Mouse (Mus musculus) layer of hippocampus, adult 8-10 months (tissue): ENCODE results near the gene Cdk14. TPM values are rescaled to one million over a fixed set of nuclear protein-coding genes. Genes with fewer than 3 reads are reported as not detected.
"Not testable (repeated sequence)": the region's sequence is repeated elsewhere in the genome, so short reads cannot be mapped to it uniquely, and the experiment has no call there.

Experiments used
- DNase-seq, 2 experiments: peaks; one replicate each; pipeline ENCODE4 v3.0.0; 2022; ENCODE audit warnings: low spot score in 2 of 2
- total RNA-seq, 4 experiments: library from RNA; stranded (reverse); gene quantifications; 2 replicates each; pipeline ENCODE4 v1.2.4; 2022

Cdk14 gene
- total RNA-seq, 4 experiments from 2014 or later = 243 to 267 (median 257) TPM

DNA sequence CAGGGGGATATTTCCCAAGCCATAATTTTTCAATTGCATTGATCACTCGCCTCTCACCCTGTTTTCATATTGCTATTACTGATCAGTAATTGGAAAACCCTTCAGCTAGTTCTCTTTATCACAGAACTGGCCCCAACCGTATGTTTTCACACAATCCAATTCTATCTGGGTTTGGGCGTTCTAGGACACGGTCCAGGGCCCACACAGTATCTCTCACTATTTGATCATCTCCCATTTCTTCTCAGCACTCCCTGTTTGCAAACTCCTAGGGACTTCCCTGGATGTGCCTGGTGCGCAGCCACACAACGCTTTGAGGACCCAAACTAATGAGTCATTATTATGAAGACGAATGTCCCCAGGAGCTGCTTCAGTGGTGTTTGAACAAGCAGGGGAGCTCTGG is 502.4 kb downstream of the Cdk14 start:
- DNase-seq = peak in 1 of 2 experiments; percentile 38

DNA sequence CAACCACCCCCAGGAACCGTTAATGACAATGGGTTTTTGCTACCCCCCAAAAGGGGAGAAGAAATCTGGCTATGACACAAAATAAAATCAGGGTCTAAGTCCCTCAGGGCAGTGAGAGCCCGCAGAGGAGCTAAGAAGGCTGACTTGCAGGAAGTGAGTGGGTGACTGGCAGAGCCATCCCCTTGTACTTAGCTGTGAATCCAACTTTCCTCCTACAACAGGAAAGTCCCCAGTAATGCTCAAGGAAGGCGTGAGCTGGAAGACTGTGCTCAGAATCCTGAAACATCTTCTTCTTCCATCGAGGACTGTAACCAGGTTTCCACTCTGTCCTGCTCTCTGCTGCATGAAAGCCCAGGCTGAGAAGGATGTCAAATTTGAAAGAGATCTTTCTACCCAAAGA is 502.8 kb downstream of the Cdk14 start:
- no peak for DNase-seq

- peak in 1 of 2 experiments; percentile 24 for DNase-seq
These were observed 503.5 kb downstream of the Cdk14 start for GRCm38 (mm10) chr5:4916390-4917273.

DNA sequence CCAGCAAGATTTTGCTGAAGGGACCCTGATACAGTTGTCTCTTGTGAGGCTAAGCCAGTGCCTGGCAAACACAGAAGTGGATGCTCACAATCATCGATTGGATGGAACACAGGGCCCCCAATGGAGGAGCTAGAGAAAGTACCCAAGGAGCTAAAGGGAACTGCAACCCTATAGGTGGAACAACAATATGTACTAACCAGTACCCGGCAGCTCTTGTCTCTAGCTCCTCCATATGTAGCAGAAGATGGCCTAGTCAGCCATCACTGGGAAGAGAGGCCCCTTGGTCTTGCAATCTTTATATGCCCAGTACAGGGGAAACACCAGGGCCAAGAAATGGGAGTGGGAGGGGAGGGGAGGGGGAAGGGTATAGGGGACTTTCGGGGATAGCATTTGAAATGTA is 515.2 kb downstream of the Cdk14 start:
- DNase-seq = not testable (repeated sequence)

- no peak for DNase-seq
These were observed 521.9 kb downstream of the Cdk14 start for GRCm38 (mm10) chr5:4898241-4898640.

DNA sequence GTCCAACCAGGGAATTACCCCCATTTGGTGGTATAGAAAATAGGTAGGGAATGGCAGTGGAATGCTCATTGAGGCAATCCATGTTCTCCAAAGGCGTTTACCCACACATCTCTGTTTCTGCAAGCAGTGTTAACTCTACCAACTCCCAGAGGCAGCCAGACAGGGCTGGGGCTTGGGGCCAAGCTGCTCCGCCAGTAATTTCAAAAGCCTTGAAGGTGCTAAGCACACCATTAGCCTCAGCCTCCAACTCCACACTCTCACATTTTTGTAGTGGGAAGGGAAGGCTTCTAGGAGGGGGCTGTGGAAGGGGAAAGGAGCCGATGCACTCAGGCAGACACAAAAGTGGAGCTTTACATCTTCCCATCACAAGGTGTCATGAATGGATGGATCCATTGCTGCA is 525.1 kb downstream of the Cdk14 start:
- no peak for DNase-seq

- no peak for DNase-seq
These were observed 526.3 kb downstream of the Cdk14 start for GRCm38 (mm10) chr5:4893852-4894207.

DNA sequence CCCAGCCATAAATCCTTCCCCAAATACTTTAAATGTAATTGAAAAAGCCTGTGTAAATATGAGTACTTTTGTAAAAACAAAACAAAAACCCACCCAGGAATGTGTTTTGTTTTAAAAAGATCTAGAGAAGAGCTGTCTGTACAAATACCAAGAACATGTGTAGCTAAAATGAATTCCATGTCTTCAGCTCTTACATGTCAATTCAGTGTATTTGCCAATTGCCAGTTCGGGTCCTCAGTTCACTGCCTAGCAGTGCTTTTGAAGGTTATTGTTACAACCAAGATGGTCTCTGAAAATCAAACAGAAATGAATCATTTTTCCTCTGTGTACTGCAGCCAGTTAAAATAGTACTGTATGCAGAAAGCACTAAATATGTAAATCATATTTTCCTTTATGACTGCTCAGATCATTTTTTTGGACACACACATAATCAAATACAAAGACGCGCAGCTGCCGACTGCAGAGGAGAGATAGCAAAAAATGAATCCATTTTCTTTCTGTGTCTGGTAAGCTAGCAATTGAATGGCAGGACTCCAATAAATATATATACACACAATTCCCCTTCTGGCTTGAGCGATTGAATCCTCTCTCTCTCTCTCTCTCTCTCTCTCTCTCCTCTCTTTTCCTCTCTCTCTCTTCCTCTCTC is 526.8 kb downstream of the Cdk14 start:
- no peak for DNase-seq

DNA sequence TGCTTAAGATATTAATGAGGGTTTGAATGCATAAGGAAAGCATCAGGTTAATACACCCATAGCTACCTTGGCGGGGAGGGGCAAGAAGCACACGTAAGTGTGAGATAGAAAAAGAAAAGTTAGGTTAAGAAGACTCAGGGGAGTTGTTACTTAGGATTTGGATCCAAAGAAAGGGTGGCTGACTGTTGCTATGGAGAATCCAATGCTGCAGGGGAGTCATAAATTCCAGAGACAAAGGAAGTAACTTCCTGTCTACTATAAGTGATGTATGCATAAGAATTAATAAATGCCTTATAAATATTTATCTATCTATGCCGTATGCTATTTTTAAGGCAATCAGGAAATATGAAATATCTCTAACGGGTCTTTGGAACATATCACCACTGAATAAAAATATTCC is 527.4 kb downstream of the Cdk14 start:
- no peak for DNase-seq

DNA sequence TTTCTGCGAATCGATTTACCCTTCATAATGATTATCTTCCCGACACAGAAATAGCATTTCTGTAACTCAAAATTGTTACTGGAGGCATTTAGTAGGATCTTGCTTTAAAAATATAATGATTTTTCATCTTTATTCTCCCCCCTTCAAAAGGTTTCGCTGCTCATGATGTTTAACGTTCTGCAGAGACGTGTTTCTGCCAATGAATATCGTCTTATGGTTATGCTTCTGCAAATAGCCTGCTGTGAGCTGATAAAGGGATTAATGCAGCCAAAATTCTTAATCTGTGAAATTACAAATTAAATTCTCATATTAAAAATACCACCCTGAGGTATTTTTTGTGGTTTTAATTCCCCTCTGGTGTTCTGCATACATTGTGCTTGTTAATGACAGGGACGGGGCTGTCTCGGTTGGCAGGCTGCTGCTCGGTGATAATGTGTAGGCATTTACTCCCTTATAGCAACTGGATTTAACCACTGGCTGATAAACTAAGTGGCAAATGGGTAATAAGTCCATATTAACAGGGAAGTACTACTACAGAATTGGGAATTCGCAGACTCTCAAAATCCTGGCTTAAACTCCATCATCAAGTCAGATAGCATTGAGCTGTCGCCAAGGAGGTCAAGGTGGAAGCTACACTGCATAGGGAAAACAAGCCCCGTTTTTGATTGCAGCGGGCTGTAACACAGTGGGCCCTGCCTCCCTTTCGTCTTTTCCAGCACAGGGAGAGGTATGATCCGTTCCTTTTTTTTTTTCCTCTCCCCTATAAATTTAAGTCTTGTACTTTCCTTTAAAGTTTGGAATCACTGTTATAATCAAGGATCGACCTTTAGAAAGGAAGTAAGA is 528.0 kb downstream of the Cdk14 start:
- no peak for DNase-seq

DNA sequence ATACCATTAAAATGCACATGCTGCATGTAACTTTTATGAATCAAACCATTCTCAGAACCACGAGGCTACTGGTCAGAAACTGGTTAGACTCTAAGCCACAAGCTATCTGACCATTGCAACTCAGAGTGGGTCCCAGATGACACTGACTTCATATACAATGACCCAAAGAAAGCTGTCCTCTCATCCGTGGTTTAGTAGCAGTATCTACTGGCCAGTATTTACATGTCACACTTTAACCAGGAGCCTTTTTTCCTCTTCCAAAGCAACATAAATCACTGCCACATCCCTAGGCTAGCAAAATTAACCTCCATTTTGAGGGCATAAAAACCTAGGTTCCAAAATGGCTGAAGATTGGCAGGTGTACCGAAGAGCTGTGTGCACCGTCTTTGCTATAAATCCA is 533.0 kb downstream of the Cdk14 start:
- DNase-seq = no peak

GRCm38 (mm10) chr5:4882841-4883240 is 537.3 kb downstream of the Cdk14 start:
- DNase-seq = no peak

DNA sequence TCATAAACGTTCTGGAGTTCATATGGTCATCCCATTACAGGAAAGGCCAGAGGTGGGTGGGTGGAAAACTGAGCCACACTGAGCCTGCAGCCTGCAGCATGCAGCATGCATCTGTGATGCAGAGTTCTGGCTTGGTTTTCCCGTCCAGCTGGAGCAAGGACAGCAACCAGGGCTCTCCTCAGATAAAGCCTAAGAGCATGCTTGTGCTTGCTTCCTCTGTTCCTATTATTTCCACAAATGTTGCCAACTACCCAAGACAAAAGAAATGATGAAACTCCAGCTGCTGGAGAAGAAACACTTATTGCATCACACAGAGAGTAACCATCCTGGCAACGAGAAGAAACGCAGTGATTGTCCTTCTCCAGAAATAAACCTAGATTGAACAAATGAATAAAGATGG is 539.8 kb downstream of the Cdk14 start:
- DNase-seq = no peak

- no peak for DNase-seq
These were observed 541.2 kb downstream of the Cdk14 start for GRCm38 (mm10) chr5:4878934-4879333.

GRCm38 (mm10) chr5:4877638-4878037 is 542.5 kb downstream of the Cdk14 start:
- DNase-seq = no peak

GRCm38 (mm10) chr5:4877131-4877631 is 542.9 kb downstream of the Cdk14 start:
- DNase-seq = no peak

DNA sequence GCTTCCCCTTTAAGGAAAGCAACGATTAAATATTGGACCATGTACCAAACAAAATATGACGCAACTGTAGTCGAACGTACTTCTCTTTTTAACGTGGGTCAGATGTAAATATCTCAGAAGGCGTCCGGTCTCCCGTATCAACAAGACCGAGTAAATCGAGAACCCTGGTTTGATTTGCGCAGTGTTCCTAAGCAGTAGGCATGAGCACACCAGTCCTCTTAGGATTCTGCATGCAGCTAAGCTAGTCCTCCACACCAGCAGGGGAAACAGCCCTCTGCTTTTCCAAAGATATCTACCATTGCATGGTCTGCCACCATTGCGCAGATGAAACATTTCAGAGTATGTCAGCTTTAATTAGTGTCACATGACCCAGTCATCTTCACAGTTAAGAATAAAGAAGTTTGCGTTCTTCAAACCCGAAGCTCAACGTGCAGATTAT is 543.4 kb downstream of the Cdk14 start:
- no peak for DNase-seq

DNA sequence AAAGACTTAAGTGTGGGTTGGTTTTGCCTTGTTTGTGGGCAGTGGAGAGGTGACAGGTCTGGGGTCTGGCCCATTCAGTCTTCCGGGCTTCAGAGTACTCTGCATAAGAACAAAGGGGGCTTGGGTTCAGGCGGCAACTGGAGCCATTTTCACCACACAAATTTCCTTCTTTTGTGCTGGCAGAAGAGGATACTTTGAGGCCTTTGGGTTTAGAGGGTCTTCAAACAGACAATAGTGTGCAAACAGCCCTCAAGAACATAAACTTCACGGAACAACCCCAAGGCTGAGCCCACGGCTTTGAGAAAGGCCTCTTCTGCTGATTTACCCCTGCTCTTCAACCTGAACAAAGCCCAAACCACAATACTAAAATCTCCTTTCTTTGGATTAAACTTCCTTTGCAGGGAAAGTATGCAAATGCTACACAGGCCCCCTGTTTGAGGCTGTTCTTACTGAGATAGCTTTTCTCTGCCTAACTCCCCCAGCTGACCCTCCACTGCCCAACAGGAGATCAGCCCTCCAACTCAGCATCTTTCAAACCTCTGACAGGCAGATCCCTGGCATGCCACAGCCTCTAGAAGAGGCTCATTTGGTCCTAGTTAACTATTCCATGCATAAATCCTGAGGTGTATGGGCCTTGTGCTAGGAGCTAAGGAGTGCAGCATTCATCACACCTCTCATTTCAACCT is 549.9 kb downstream of the Cdk14 start:
- no peak for DNase-seq

GRCm38 (mm10) chr5:4868563-4869120 is 551.5 kb downstream of the Cdk14 start:
- no peak for DNase-seq

GRCm38 (mm10) chr5:4867849-4868562 is 552.1 kb downstream of the Cdk14 start:
- DNase-seq = no peak
